Mouse (Mus musculus): ENCODE results near the gene Ptgis.
A peak's percentile ranks its signal among the peaks of the same experiment; 100 is the strongest.

DNA sequence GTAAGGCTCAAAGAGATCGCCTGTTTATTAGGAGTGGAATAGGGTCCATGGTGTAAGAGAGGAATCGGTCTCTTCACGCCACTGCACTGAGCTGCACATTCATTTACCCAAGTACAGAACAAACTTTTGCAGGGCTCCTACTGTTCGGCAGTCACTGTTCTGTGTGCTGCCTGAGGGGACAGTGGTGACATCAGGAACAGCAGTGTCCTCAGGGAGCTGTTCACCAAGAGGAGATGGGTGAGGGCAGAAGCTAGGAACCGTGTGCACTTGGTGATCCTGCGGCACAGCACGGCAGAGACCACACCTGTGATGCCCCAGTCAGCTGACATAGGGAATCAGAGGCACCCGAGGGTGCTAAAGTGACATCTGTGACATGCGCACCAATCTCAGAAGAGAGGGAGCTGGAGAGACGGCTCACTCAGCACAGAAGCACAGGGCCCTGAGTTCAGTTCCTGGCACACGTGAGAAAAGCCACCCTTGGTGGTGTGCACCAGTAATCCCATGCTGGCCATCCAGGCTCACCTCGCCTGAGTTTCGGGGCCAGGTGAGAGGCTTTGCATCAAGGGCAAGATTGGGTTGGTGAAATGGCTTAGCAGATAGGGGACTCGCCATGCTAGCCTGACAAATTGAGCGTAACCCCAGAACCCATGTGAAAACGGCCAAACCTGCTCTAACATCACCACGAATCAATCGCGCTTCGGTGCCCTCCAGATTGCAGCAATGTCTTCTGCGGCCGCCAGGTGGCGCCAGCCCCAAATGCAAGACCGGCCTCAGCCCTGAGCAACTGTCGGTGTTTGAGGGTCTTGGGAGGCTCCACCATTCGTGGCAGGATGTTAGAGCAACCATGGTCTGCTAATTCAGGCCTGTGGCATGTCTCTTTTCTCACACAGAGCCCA, 39.9 kb upstream of the Ptgis start:
- TF ChIP-seq CTCF (IDR thresholded peaks at IDR 0.05; ENCODE audit: control insufficient read depth, insufficient read depth, low read length), result peak; percentile 98
- no peak for TF ChIP-seq POLR2A (IDR thresholded peaks at IDR 0.05; ENCODE audit: borderline replicate concordance, control insufficient read depth, low read depth, low read length)
